16 mouse cellular contexts compared by ENCODE assay signal in genomic region chr3:68560057-68560456, GRCm38 (mm10).
DNase-seq lines count a peak whose midpoint lies in the region; ATAC-seq lines count a peak whose summit lies in the region.
"Had no signal": no experiment of that assay in that cellular context is flagged by ENCODE, and none has a peak within 500 bp of the region (broad histone marks: within the 10 kb centered on the region; RNA-seq: fewer than 3 reads in every experiment).

No protein-coding gene starts in this region.

- no peak for ATAC-seq in heart, embryonic 11.5 days (replicated peaks; ENCODE audit: insufficient number of reproducible peaks, low FRiP score, low TSS enrichment)
- ATAC-seq in forebrain, embryonic 15.5 days (replicated peaks): no peak
- ATAC-seq: forebrain, embryonic 13.5 days; hindbrain, postnatal 0 days had no signal

- peak; percentile 72 to 82 for DNase-seq in heart, adult 18-20 months
- DNase-seq in ovary, postnatal 36 days (ENCODE audit: low spot score): peak; percentile 20
- no peak for DNase-seq in ovary, postnatal 10 days (ENCODE audit: low spot score)
- no peak for DNase-seq in heart, embryonic 10.5 days (ENCODE audit: low spot score)
- no peak for DNase-seq in right cerebral cortex, postnatal 4 days
- no peak for DNase-seq in spleen, postnatal 14 days (ENCODE audit: low spot score in 2 of 2)
- DNase-seq: right cerebral cortex, adult 18-20 months; thymus, postnatal 4 days had no signal

- H3K9ac ChIP-seq in heart, embryonic 11.5 days (ENCODE audit: low read depth, low read length): no peak overlapping the region
- H3K9ac ChIP-seq in forebrain, embryonic 15.5 days (replicated peaks): no peak overlapping the region
- H3K9ac ChIP-seq: embryonic facial prominence, embryonic 12.5 days; forebrain, embryonic 13.5 days; limb, embryonic 13.5 days; midbrain, embryonic 12.5 days; neural tube, embryonic 13.5 days had no signal

- no peak overlapping the region for H3K4me3 ChIP-seq in heart, embryonic 11.5 days (ENCODE audit: low read depth, low read length)
- H3K4me3 ChIP-seq in heart, embryonic 10.5 days: no peak overlapping the region
- H3K4me3 ChIP-seq in forebrain, embryonic 15.5 days: no peak overlapping the region
- H3K4me3 ChIP-seq: embryonic facial prominence, embryonic 12.5 days; forebrain, embryonic 13.5 days; limb, embryonic 13.5 days; midbrain, embryonic 12.5 days; neural tube, embryonic 13.5 days had no signal

- H3K4me2 ChIP-seq in heart, embryonic 11.5 days: no peak overlapping the region
- H3K4me2 ChIP-seq in forebrain, embryonic 15.5 days (replicated peaks): no peak overlapping the region
- H3K4me2 ChIP-seq: embryonic facial prominence, embryonic 12.5 days; forebrain, embryonic 13.5 days; limb, embryonic 13.5 days; midbrain, embryonic 12.5 days; neural tube, embryonic 13.5 days had no signal

- H3K9me3 ChIP-seq in heart, embryonic 11.5 days (replicated peaks; ENCODE audit: control insufficient read depth, low read length): no peaks in the 10 kb centered on the region
- no peaks in the 10 kb centered on the region for H3K9me3 ChIP-seq in heart, embryonic 10.5 days
- H3K9me3 ChIP-seq in forebrain, embryonic 15.5 days: no peaks in the 10 kb centered on the region
- H3K9me3 ChIP-seq: embryonic facial prominence, embryonic 12.5 days; forebrain, embryonic 13.5 days; limb, embryonic 13.5 days; midbrain, embryonic 12.5 days; neural tube, embryonic 13.5 days had no signal

- no peaks in the 10 kb centered on the region for H3K27me3 ChIP-seq in heart, embryonic 11.5 days (ENCODE audit: control insufficient read depth, insufficient read depth, low read length)
- no peaks in the 10 kb centered on the region for H3K27me3 ChIP-seq in heart, embryonic 10.5 days (ENCODE audit: insufficient read depth, poor library complexity, severe bottlenecking)
- no peaks in the 10 kb centered on the region for H3K27me3 ChIP-seq in forebrain, embryonic 15.5 days
- H3K27me3 ChIP-seq: embryonic facial prominence, embryonic 12.5 days; forebrain, embryonic 13.5 days; limb, embryonic 13.5 days; midbrain, embryonic 12.5 days; neural tube, embryonic 13.5 days had no signal

- no peaks in the 10 kb centered on the region for H3K36me3 ChIP-seq in heart, embryonic 11.5 days (ENCODE audit: control insufficient read depth, insufficient read depth, low read length)
- H3K36me3 ChIP-seq in heart, embryonic 10.5 days: peaks cover 5% of the 10 kb centered on the region; the same call in 1 of the 2 replicates
- no peaks in the 10 kb centered on the region for H3K36me3 ChIP-seq in forebrain, embryonic 15.5 days
- H3K36me3 ChIP-seq: embryonic facial prominence, embryonic 12.5 days; limb, embryonic 13.5 days; midbrain, embryonic 12.5 days; neural tube, embryonic 13.5 days had no signal

- no peak overlapping the region for H3K27ac ChIP-seq in heart, embryonic 11.5 days (ENCODE audit: low read depth, low read length)
- H3K27ac ChIP-seq in heart, embryonic 10.5 days: 0 out of 2 replicates have a peak overlapping the region, but pooled peaks have one; percentile 31
- H3K27ac ChIP-seq in forebrain, embryonic 15.5 days (replicated peaks): no peak overlapping the region
- H3K27ac ChIP-seq: embryonic facial prominence, embryonic 12.5 days; forebrain, embryonic 13.5 days; hindbrain, postnatal 0 days; limb, embryonic 13.5 days; midbrain, embryonic 12.5 days; neural tube, embryonic 13.5 days had no signal

- 83% methylated on average over 5 of the region's 5 CpGs for WGBS in heart, embryonic 11.5 days (ENCODE audit: insufficient replicate concordance)
- WGBS in heart, embryonic 10.5 days: 79% methylated on average over 5 of the region's 5 CpGs
- WGBS in forebrain, embryonic 15.5 days: 61% methylated on average over 5 of the region's 5 CpGs

- H3K4me1 ChIP-seq in heart, embryonic 11.5 days (ENCODE audit: control insufficient read depth, insufficient read depth, low read length): peaks cover 18% of the 10 kb centered on the region
- peaks cover 43% of the 10 kb centered on the region for H3K4me1 ChIP-seq in heart, embryonic 10.5 days
- H3K4me1 ChIP-seq in forebrain, embryonic 15.5 days: peaks cover 16% of the 10 kb centered on the region
- H3K4me1 ChIP-seq: embryonic facial prominence, embryonic 12.5 days had no signal

Comparison
In these comparisons a context has a peak if more than half of its experiments do, and no peak if none do; other contexts are left out.
1. DNase-seq: peak in heart, adult 18-20 months (2 of 2) and ovary, postnatal 36 days (single experiment); none in ovary, postnatal 10 days (single experiment), heart, embryonic 10.5 days (single experiment), right cerebral cortex, postnatal 4 days (single experiment) and spleen, postnatal 14 days (0 of 2).